Comparison of ENCODE assay signal across 10 mouse cellular contexts in genomic region chr7:97356875-97357276, GRCm38 (mm10). TPM values are rescaled to one million over a fixed set of nuclear protein-coding genes. Genes with fewer than 3 reads are reported as not detected.
DNase-seq lines count a peak whose midpoint lies in the region; ATAC-seq and TF ChIP-seq lines count a peak whose summit lies in the region.
"Had no signal": no experiment of that assay in that cellular context is flagged by ENCODE, and none has a peak within 500 bp of the region (broad histone marks: within the 10 kb centered on the region; RNA-seq: fewer than 3 reads in every experiment).

No protein-coding gene starts in this region.

- H3K9me3 ChIP-seq in hindbrain, postnatal 0 days (ENCODE audit: low read length), result no peaks in the 10 kb centered on the region
- no peaks in the 10 kb centered on the region for H3K9me3 ChIP-seq in hindbrain, embryonic 12.5 days (replicated peaks)
- no peaks in the 10 kb centered on the region for H3K9me3 ChIP-seq in lung, embryonic 15.5 days
- H3K9me3 ChIP-seq: embryonic facial prominence, embryonic 12.5 days; liver, embryonic 15.5 days had no signal

- ATAC-seq in hindbrain, postnatal 0 days, result peak; percentile 59; the same call in 1 of the 2 replicates
- no peak for ATAC-seq in hindbrain, embryonic 12.5 days (ENCODE audit: low FRiP score)
- ATAC-seq in lung, embryonic 15.5 days (ENCODE audit: borderline replicate concordance, extremely low read depth, low FRiP score, low TSS enrichment), result no peak
- no peak for ATAC-seq in erythroblast, adult 5-6 weeks (replicated peaks; ENCODE audit: low FRiP score, poor library complexity, severe bottlenecking)
- no peak for ATAC-seq in megakaryocyte-erythroid progenitor cell, adult 5-6 weeks (replicated peaks; ENCODE audit: low FRiP score, low TSS enrichment, poor library complexity, severe bottlenecking)

- H3K4me3 ChIP-seq in hindbrain, postnatal 0 days (ENCODE audit: low read length), result no peak overlapping the region
- no peak overlapping the region for H3K4me3 ChIP-seq in hindbrain, embryonic 12.5 days
- H3K4me3 ChIP-seq in lung, embryonic 15.5 days, result no peak overlapping the region
- H3K4me3 ChIP-seq: embryonic facial prominence, embryonic 12.5 days; liver, embryonic 15.5 days had no signal

- H3K27ac ChIP-seq in hindbrain, postnatal 0 days, result peak overlapping the region; percentile 42; the same call in 1 of the 2 replicates
- H3K27ac ChIP-seq in hindbrain, embryonic 12.5 days, result no peak overlapping the region
- peak overlapping the region; percentile 59 for H3K27ac ChIP-seq in lung, embryonic 15.5 days
- H3K27ac ChIP-seq: embryonic facial prominence, embryonic 12.5 days; liver, embryonic 15.5 days had no signal

- no peak overlapping the region for H3K4me2 ChIP-seq in hindbrain, postnatal 0 days (ENCODE audit: low read depth, low read length)
- no peak overlapping the region for H3K4me2 ChIP-seq in hindbrain, embryonic 12.5 days (replicated peaks)
- H3K4me2 ChIP-seq in lung, embryonic 15.5 days, result no peak overlapping the region
- H3K4me2 ChIP-seq: embryonic facial prominence, embryonic 12.5 days; liver, embryonic 15.5 days had no signal

- peak; percentile 42 for DNase-seq in hindbrain, postnatal 0 days (ENCODE audit: low spot score)
- peak; percentile 18 for DNase-seq in Muller cell, postnatal 12 days (ENCODE audit: inconsistent ontology term)
- peak; percentile 69 for DNase-seq in gastrocnemius, adult 18-20 months (ENCODE audit: low spot score)
- no peak for DNase-seq in cerebellum, postnatal 14 days

- H3K9ac ChIP-seq in hindbrain, postnatal 0 days (replicated peaks; ENCODE audit: low read length), result no peak overlapping the region
- no peak overlapping the region for H3K9ac ChIP-seq in hindbrain, embryonic 12.5 days
- no peak overlapping the region for H3K9ac ChIP-seq in lung, embryonic 15.5 days
- H3K9ac ChIP-seq: embryonic facial prominence, embryonic 12.5 days; liver, embryonic 15.5 days had no signal

- no peak for TF ChIP-seq CTCF in hindbrain, postnatal 0 days (IDR thresholded peaks at IDR 0.05; ENCODE audit: low read depth)

- no peaks in the 10 kb centered on the region for H3K36me3 ChIP-seq in hindbrain, postnatal 0 days (ENCODE audit: insufficient read depth, low read length)
- no peaks in the 10 kb centered on the region for H3K36me3 ChIP-seq in hindbrain, embryonic 12.5 days
- no peaks in the 10 kb centered on the region for H3K36me3 ChIP-seq in lung, embryonic 15.5 days
- H3K36me3 ChIP-seq: embryonic facial prominence, embryonic 12.5 days; liver, embryonic 15.5 days had no signal

- H3K27me3 ChIP-seq in hindbrain, postnatal 0 days (ENCODE audit: insufficient read depth, low read length), result no peaks in the 10 kb centered on the region
- H3K27me3 ChIP-seq in hindbrain, embryonic 12.5 days, result no peaks in the 10 kb centered on the region
- H3K27me3 ChIP-seq in lung, embryonic 15.5 days, result no peaks in the 10 kb centered on the region
- H3K27me3 ChIP-seq: embryonic facial prominence, embryonic 12.5 days; liver, embryonic 15.5 days had no signal

- no peaks in the 10 kb centered on the region for H3K4me1 ChIP-seq in hindbrain, postnatal 0 days (ENCODE audit: insufficient read depth, low read length)
- 0 out of 2 replicates have a peak, but pooled peaks cover 3% of the 10 kb centered on the region for H3K4me1 ChIP-seq in hindbrain, embryonic 12.5 days
- peaks cover 16% of the 10 kb centered on the region for H3K4me1 ChIP-seq in lung, embryonic 15.5 days
- H3K4me1 ChIP-seq: embryonic facial prominence, embryonic 12.5 days had no signal

- 54% methylated on average over 5 of the region's 5 CpGs for WGBS in hindbrain, postnatal 0 days
- WGBS in hindbrain, embryonic 12.5 days, result 83% methylated on average over 5 of the region's 5 CpGs
- 51% methylated on average over 5 of the region's 5 CpGs for WGBS in lung, embryonic 15.5 days

RNA-seq across cellular contexts. Expression of gene Alg8, which starts 14.5 kb away (rescaled TPM):
- total RNA-seq in hindbrain, postnatal 0 days (2014; rRNA removed), result 5.2 and 6.0 TPM in 2 replicates
- polyA plus RNA-seq in hindbrain, postnatal 0 days (2015; fragmentation: Nextera tagmentation; extraction: Ambion mirVana), result 11.4 and 11.8 TPM in 2 replicates
- 27.6 and 28.1 TPM in 2 replicates for polyA plus RNA-seq in hindbrain, embryonic 12.5 days (2016; fragmentation: Nextera tagmentation; extraction: Ambion mirVana)
- total RNA-seq in gastrocnemius, adult 18-20 months (2021), result 1 to 10 TPM; 3.2 to 3.5 TPM
- 42.8 and 44.0 TPM in 2 replicates for polyA plus RNA-seq in lung, embryonic 15.5 days (2015; fragmentation: Nextera tagmentation; extraction: Ambion mirVana)
- total RNA-seq in erythroblast, adult 5-6 weeks (2015; ENCODE audit: low replicate concordance), result 9.4 and 25.7 TPM in 2 replicates
- total RNA-seq in erythroblast, adult 5-6 weeks (2017; ENCODE audit: low replicate concordance), result 2.9 and 10.2 TPM in 2 replicates
- total RNA-seq in megakaryocyte-erythroid progenitor cell, adult 5-6 weeks (2014; fragmentation: Nextera tagmentation), result 67.6 and 71.5 TPM in 2 replicates
- 35.9 and 46.3 TPM in 2 replicates for total RNA-seq in megakaryocyte-erythroid progenitor cell, adult 5-6 weeks (2017)

RNA-seq across cellular contexts. Expression of gene Kctd21, which starts 24.7 kb away (rescaled TPM):
- 5.2 and 8.4 TPM in 2 replicates for total RNA-seq in hindbrain, postnatal 0 days (2014; rRNA removed)
- 3.2 and 3.4 TPM in 2 replicates for polyA plus RNA-seq in hindbrain, postnatal 0 days (2015; fragmentation: Nextera tagmentation; extraction: Ambion mirVana)
- polyA plus RNA-seq in hindbrain, embryonic 12.5 days (2016; fragmentation: Nextera tagmentation; extraction: Ambion mirVana), result 6.3 and 7.7 TPM in 2 replicates
- 1 to 10 TPM; 4.1 to 4.4 TPM for total RNA-seq in gastrocnemius, adult 18-20 months (2021)
- polyA plus RNA-seq in lung, embryonic 15.5 days (2015; fragmentation: Nextera tagmentation; extraction: Ambion mirVana), result 4.8 and 5.1 TPM in 2 replicates
- 0.42 TPM in 1 of 2 replicates, not detected in the other for total RNA-seq in erythroblast, adult 5-6 weeks (2015; ENCODE audit: low replicate concordance)
- total RNA-seq in erythroblast, adult 5-6 weeks (2017; ENCODE audit: low replicate concordance), result 0.14 and 0.43 TPM in 2 replicates
- 0.69 and 1.6 TPM in 2 replicates for total RNA-seq in megakaryocyte-erythroid progenitor cell, adult 5-6 weeks (2014; fragmentation: Nextera tagmentation)
- total RNA-seq in megakaryocyte-erythroid progenitor cell, adult 5-6 weeks (2017), result 0.76 and 1.7 TPM in 2 replicates

RNA-seq across cellular contexts. Expression of gene Usp35, which starts 25.1 kb away (rescaled TPM):
- total RNA-seq in hindbrain, postnatal 0 days (2014; rRNA removed), result 14.2 and 14.4 TPM in 2 replicates
- polyA plus RNA-seq in hindbrain, postnatal 0 days (2015; fragmentation: Nextera tagmentation; extraction: Ambion mirVana), result 2.4 and 3.6 TPM in 2 replicates
- 4.0 and 5.1 TPM in 2 replicates for polyA plus RNA-seq in hindbrain, embryonic 12.5 days (2016; fragmentation: Nextera tagmentation; extraction: Ambion mirVana)
- under 1 TPM; 0.31 to 0.43 TPM for total RNA-seq in gastrocnemius, adult 18-20 months (2021)
- polyA plus RNA-seq in lung, embryonic 15.5 days (2015; fragmentation: Nextera tagmentation; extraction: Ambion mirVana), result 1.2 and 1.7 TPM in 2 replicates
- total RNA-seq in erythroblast, adult 5-6 weeks (2015; ENCODE audit: low replicate concordance), result 0.38 TPM in 1 of 2 replicates, not detected in the other
- total RNA-seq in erythroblast, adult 5-6 weeks (2017; ENCODE audit: low replicate concordance), result 0.26 and 0.28 TPM in 2 replicates
- 0.44 and 2.9 TPM in 2 replicates for total RNA-seq in megakaryocyte-erythroid progenitor cell, adult 5-6 weeks (2014; fragmentation: Nextera tagmentation)
- not detected in 2 replicates for total RNA-seq in megakaryocyte-erythroid progenitor cell, adult 5-6 weeks (2017)

RNA-seq across cellular contexts. Expression of gene Ndufc2, which starts 42.9 kb away (rescaled TPM):
- total RNA-seq in hindbrain, postnatal 0 days (2014; rRNA removed), result 340 and 423 TPM in 2 replicates
- polyA plus RNA-seq in hindbrain, postnatal 0 days (2015; fragmentation: Nextera tagmentation; extraction: Ambion mirVana), result 697 and 742 TPM in 2 replicates
- polyA plus RNA-seq in hindbrain, embryonic 12.5 days (2016; fragmentation: Nextera tagmentation; extraction: Ambion mirVana), result 350 and 364 TPM in 2 replicates
- 100 to 1,000 TPM; 266 to 292 TPM for total RNA-seq in gastrocnemius, adult 18-20 months (2021)
- polyA plus RNA-seq in lung, embryonic 15.5 days (2015; fragmentation: Nextera tagmentation; extraction: Ambion mirVana), result 336 and 356 TPM in 2 replicates
- total RNA-seq in erythroblast, adult 5-6 weeks (2015; ENCODE audit: low replicate concordance), result 53.5 and 57.6 TPM in 2 replicates
- total RNA-seq in erythroblast, adult 5-6 weeks (2017; ENCODE audit: low replicate concordance), result 20.5 and 80.0 TPM in 2 replicates
- total RNA-seq in megakaryocyte-erythroid progenitor cell, adult 5-6 weeks (2014; fragmentation: Nextera tagmentation), result 188 and 266 TPM in 2 replicates
- 369 and 388 TPM in 2 replicates for total RNA-seq in megakaryocyte-erythroid progenitor cell, adult 5-6 weeks (2017)

Comparison
In these comparisons a context has a peak if more than half of its experiments do, and no peak if none do; other contexts are left out.
1. DNase-seq: peak in hindbrain, postnatal 0 days (single experiment), Muller cell, postnatal 12 days (single experiment) and gastrocnemius, adult 18-20 months (single experiment); none in cerebellum, postnatal 14 days (0 of 2).